Mouse (Mus musculus): Measurements from ENCODE around the gene Rgs7.

- TF ChIP-seq CTCF (IDR thresholded peaks at IDR 0.05; ENCODE audit: borderline replicate concordance, insufficient read depth, low read length) = no peak
- no peak for TF ChIP-seq POLR2A (IDR thresholded peaks at IDR 0.05; ENCODE audit: low read depth, low read length)
These were observed 7.2 kb downstream of the Rgs7 start for GRCm38 (mm10) chr1:175485109-175485508.
